Mouse (Mus musculus) stomach, postnatal 0 days (tissue): Measurements from ENCODE around the gene H3f3a. TPM values are rescaled to one million over a fixed set of nuclear protein-coding genes. Genes with fewer than 3 reads are reported as not detected.
A peak's percentile ranks its signal among the peaks of the same experiment; 100 is the strongest.

Source experiments
- ATAC-seq: fragments of 200-750 bp; cut with Nextera tagmentation; 2 replicates; pipeline ENCODE4 v1.8.0; 2017; ENCODE audit not compliant: low FRiP score, low TSS enrichment
- DNase-seq: peaks from one replicate; pipeline ENCODE4 v3.0.0-alpha.2; 2016; ENCODE audit warnings: low spot score
- H3K27ac ChIP-seq: fragments of 300-500 bp; sonication (generic); replicated peaks from 2 replicates; pipeline ENCODE4 v1.5.1; 2014; ENCODE audit warnings: mild to moderate bottlenecking, control low read depth
- H3K27me3 ChIP-seq: fragments of 300-500 bp; sonication (generic); 2 replicates; pipeline ENCODE4 v1.6.1; 2014; ENCODE audit warnings: low read length; ENCODE audit not compliant: control insufficient read depth, insufficient read depth
- H3K36me3 ChIP-seq: fragments of 300-500 bp; sonication (generic); 2 replicates; pipeline ENCODE4 v1.6.1; 2014; ENCODE audit warnings: low read length, mixed read lengths; ENCODE audit not compliant: control insufficient read depth, insufficient read depth
- H3K4me1 ChIP-seq: fragments of 300-500 bp; sonication (generic); replicated peaks from 2 replicates; pipeline ENCODE4 v1.6.1; 2014; ENCODE audit warnings: antibody characterized with exemption; ENCODE audit not compliant: control insufficient read depth, insufficient read depth
- H3K4me2 ChIP-seq: fragments of 300-500 bp; sonication (generic); replicated peaks from 2 replicates; pipeline ENCODE4 v1.6.1; 2014; ENCODE audit warnings: low read depth, mild to moderate bottlenecking, control low read depth, moderate library complexity
- H3K4me3 ChIP-seq: fragments of 300-500 bp; sonication (generic); 2 replicates; pipeline ENCODE4 v1.5.1; 2014; ENCODE audit warnings: low read depth, low read length, control low read depth
- H3K9ac ChIP-seq: fragments of 300-500 bp; sonication (generic); 2 replicates; pipeline ENCODE4 v1.6.1; 2014; ENCODE audit warnings: mild to moderate bottlenecking, low read length, control low read depth, mixed read lengths
- H3K9me3 ChIP-seq: fragments of 300-500 bp; sonication (generic); 2 replicates; pipeline ENCODE4 v1.6.1; 2016; ENCODE audit warnings: low read length; ENCODE audit not compliant: control insufficient read depth
- CTCF ChIP-seq: IDR thresholded peaks from 2 replicates; pipeline ENCODE4 v1.5.1; 2016; ENCODE audit warnings: antibody characterized with exemption, low read depth, mild to moderate bottlenecking, moderate library complexity
- EP300 ChIP-seq: optimal IDR thresholded peaks from 2 replicates; pipeline ENCODE3; 2016; ENCODE audit warnings: antibody characterized with exemption
- WGBS: fragments of 180-500 bp; shearing (Covaris S2); extraction: QIAGEN DNeasy Blood & Tissue Kit; methylation state at CpG from one replicate; pipeline ENCODE4 v1.1.7; 2014; 5-methylcytosine and 5-hydroxymethylcytosine counted together
- polyA plus RNA-seq: library from polyadenylated mRNA; unstranded; fragments of >200 nt; fragmentation: Nextera tagmentation; extraction: Ambion mirVana; gene quantifications from 2 replicates; pipeline ENCODE4 v1.2.1, GENCODE M21; 2015

The H3f3a gene
- polyA plus RNA-seq, 1 experiment from 2014 or later = 1,633 TPM

DNA sequence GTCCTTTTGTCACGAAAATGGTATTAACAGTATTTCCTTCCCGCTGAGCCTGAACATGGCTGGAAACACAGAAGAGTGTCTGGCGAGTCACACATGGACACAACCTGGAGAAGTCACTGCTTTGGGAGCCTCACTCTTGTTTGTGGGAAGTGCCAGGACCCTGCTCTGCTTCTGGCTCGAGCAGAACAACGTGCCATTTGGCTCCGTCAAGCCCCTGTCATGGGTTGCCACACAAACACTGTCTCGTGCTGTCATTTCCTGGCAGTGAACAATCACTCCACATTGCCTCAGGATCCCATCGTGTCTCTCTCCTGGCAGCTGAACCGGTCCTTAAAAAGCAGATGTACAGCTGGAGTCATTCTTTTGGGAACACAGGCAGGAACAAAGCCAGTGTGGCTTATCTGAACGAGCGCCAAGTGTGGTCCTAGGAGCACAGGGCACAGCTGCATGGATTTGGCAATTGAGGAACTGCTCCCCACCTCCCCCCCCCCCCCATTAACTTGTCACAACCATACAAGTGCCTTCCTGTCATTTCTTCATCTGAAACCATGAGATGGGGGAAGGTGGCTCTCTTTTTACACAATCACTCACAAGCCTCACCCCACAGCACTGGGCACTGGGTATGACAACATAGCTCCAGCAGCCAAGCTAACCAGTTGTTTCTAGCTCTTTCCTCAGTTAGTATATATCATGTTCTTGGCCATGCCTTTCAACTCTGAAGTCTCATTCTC lies 34.9 kb upstream of the H3f3a start:
- no peaks in the 10 kb centered on the region for H3K36me3 ChIP-seq
- H3K9ac ChIP-seq = peak overlapping the region; percentile 52; the same call in 1 of the 2 replicates
- no peak for TF ChIP-seq EP300
- no peak for TF ChIP-seq CTCF
- H3K27me3 ChIP-seq = no peaks in the 10 kb centered on the region
- H3K4me2 ChIP-seq = peak overlapping the region; percentile 45
- DNase-seq (peak; percentile 38), ATAC-seq (no peak)
- peak overlapping the region; percentile 8 for H3K4me3 ChIP-seq
- H3K4me1 ChIP-seq = peaks cover 5% of the 10 kb centered on the region
- peak overlapping the region; percentile 88 for H3K27ac ChIP-seq
- H3K9me3 ChIP-seq = no peaks in the 10 kb centered on the region
- 13% methylated on average over 11 of the region's 11 CpGs for WGBS

- H3K9ac ChIP-seq = peak overlapping the region; percentile 52; the same call in 1 of the 2 replicates
- no peaks in the 10 kb centered on the region for H3K36me3 ChIP-seq
- TF ChIP-seq CTCF (peak; percentile 18; the same call in 1 of the 2 replicates), EP300 (no peak)
- H3K4me1 ChIP-seq = peaks cover 5% of the 10 kb centered on the region
- no peaks in the 10 kb centered on the region for H3K27me3 ChIP-seq
- peak overlapping the region; percentile 88 for H3K27ac ChIP-seq
- H3K9me3 ChIP-seq = no peaks in the 10 kb centered on the region
- ATAC-seq (peak; percentile 17; the same call in 1 of the 2 replicates), DNase-seq (peak; percentile 70)
- 1% methylated on average over 9 of the region's 9 CpGs for WGBS
- peak overlapping the region; percentile 8 for H3K4me3 ChIP-seq
- H3K4me2 ChIP-seq = peak overlapping the region; percentile 45
Measured at GRCm38 (mm10) chr1:180848114-180848510, 34.4 kb upstream of the H3f3a start.

DNA sequence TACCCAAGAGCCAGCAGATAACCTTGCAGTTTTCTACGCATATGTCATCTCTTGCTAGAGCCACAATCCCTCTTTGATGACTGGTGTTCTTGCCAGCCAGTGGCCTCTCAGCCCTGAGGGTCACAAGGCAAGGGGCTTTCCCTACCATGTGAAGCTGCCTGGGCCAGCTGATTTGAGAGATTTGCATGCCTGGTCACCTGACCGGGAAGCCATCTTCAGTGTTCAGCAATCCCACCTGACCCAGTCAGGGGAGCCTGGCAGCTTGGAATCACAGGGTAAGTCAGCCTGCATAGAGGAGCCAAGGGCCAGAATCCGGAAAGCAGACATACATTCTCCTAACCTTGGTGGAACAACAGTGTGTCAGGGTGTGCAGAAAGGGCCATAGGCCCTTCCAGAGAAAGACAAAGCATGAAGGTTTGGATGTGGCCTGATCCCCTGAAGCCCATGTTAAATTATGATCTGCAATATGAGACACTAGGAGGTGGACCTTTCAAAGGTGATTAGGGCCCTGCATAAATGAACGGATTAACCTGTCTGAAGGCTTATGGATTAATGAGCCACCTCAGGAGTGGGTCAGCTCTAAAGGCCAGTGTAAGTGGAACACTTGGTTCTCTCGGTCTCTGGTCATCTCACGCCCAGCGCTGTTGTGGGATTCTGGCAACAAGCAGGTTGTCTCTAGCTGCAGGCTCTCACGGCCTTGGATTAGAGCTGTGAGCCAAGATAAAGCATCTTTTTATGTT lies 28.0 kb upstream of the H3f3a start:
- WGBS = 75% methylated on average over 8 of the region's 8 CpGs
- Histone ChIP-seq H3K9me3 (no peaks in the 10 kb centered on the region), H3K9ac (no peak overlapping the region), H3K4me2 (no peak overlapping the region), H3K27ac (no peak overlapping the region), H3K4me3 (no peak overlapping the region), H3K4me1 (no peaks in the 10 kb centered on the region), H3K36me3 (no peaks in the 10 kb centered on the region), H3K27me3 (no peaks in the 10 kb centered on the region)
- DNase-seq (no peak), ATAC-seq (no peak)
- TF ChIP-seq CTCF (no peak), EP300 (no peak)

- H3K27ac ChIP-seq = no peak overlapping the region
- no peaks in the 10 kb centered on the region for H3K9me3 ChIP-seq
- H3K4me3 ChIP-seq = no peak overlapping the region
- no peak overlapping the region for H3K9ac ChIP-seq
- H3K4me2 ChIP-seq = no peak overlapping the region
- no peaks in the 10 kb centered on the region for H3K27me3 ChIP-seq
- no peak for DNase-seq
- H3K4me1 ChIP-seq = no peaks in the 10 kb centered on the region
- no peak for TF ChIP-seq CTCF
- TF ChIP-seq EP300 = no peak
- no peaks in the 10 kb centered on the region for H3K36me3 ChIP-seq
- 65% methylated on average over 8 of the region's 8 CpGs for whole genome bisulfite sequencing
- no peak for ATAC-seq
Measured at GRCm38 (mm10) chr1:180839201-180839910, 25.6 kb upstream of the H3f3a start.

- DNase-seq = no peak
- Histone ChIP-seq H3K9me3 (no peaks in the 10 kb centered on the region), H3K4me1 (no peaks in the 10 kb centered on the region), H3K36me3 (no peaks in the 10 kb centered on the region), H3K4me3 (no peak overlapping the region), H3K27me3 (no peaks in the 10 kb centered on the region), H3K27ac (peak overlapping the region; percentile 1; the same call in 1 of the 2 replicates), H3K4me2 (no peak overlapping the region), H3K9ac (no peak overlapping the region)
- ATAC-seq = no peak
- WGBS = 27% methylated on average over 6 of the region's 6 CpGs
- TF ChIP-seq EP300 (no peak), CTCF (no peak)
Measured at GRCm38 (mm10) chr1:180838014-180838413, 24.3 kb upstream of the H3f3a start.
